Mouse (Mus musculus): Measurements from ENCODE around the gene Ppp1r14d.

Gene Ppp1r14d

DNA sequence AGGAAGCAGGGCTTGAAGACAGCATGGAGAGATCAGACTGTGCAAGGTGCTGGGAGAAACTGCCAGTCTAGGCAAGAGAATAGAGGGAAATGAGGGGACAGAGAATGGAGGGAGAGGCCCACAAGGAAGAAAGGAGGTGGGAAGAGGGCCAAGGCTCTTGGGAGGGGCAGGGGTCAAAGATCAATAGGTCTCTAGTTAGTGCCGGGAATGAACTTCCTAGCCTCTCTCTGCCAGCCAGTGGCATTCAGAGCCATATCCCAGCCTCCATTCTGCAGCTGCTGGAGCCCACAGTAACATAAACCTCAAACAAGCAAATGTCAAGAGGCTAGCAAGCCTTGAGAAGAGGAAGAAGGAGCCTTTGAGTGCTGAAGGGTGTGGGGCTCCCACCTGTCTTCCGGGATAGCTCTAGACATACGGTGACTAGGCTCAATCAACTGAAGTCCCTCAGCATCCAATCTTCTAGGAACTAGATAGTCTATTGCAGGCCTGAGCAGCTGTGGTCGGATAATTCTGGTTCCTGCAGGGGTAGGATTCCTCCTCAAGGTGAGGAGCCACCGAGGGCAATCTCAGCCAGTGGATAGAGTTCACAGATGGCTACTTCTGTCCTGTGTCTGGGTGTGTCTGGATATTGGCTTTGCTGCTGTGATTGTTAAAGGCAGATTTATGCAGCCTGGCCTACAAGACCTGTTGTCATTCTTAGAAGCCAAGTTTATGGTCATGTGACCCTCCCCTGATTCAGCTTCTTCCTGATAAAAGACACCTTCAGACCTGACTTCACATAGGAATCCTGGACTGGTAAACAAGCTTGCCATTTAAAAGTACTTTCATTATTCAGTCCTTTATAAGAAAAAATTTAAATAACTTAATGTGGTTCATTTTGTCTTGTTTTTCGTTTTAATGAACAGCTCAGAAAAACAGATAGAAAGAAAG lies at the start of gene Ppp1r14d:
Gene Ppp1r14d (minus strand): TSS at position 132 of the 930 bp plus-strand sequence.
- DNase-seq = no peak

DNA sequence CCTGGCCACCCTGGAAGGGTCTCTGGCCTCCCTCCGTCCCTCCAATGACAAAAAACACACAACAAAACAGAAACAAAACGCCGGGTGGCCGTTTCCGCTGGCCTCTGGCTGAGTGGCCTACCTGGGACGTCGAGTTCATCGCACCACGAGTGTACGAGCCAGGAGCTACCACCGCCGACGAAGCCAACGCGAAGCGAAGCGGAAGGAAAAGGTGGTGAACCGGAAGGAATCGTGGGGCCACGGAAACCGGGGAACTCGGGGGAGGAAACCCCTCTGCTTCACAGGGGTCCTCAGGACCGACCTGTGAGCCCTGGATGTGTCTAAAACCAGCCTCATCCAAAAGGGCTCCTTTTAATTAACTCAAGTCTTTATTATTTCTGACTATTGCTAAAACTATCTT lies 48.1 kb upstream of the Ppp1r14d start:
- no peak for DNase-seq

GRCm38 (mm10) chr2:119276926-119277325 lies 47.2 kb upstream of the Ppp1r14d start:
- DNase-seq = no peak

DNA sequence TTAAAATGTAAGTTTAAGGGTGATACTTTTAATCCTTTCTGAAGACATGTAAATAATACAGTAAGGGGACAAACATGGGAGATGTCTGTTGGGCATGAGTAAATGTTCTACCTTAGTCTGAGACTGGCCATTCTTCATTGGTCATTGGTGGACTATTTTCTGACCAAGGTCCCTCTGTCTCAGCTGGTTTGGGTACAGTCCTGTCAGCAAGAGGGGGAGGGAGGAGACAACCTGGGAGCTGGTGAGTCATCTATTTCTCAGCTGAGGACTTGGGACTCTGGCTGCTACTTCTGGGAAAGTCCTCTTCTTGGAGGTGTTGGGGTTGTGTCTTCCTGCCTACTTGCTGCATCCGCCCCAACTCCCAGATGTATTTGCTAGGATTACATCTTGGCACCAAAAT lies 44.4 kb upstream of the Ppp1r14d start:
- no peak for DNase-seq

GRCm38 (mm10) chr2:119270643-119271331 lies 41.1 kb upstream of the Ppp1r14d start, which contains the start of gene Rhov:
Gene Rhov (minus strand): TSS chr2:119271272.
- DNase-seq = peak; percentile 68

DNA sequence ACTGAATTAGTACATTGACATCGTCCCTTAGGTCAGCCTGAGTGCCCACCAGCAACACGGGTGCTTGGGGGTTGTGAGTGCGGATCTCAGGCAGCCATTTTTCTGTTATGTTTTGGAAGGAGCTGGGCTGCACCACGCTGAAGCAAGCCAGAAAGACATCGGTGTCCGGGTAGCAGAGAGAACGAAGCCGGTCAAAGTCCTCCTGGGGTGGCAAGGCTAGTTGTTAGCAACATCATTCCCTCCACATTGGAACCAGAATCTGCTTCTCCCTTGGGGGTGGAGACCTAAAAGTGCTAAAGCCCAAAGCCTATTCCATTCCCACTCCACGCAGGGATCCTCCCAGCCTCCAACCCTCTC lies 40.6 kb upstream of the Ppp1r14d start:
- no peak for DNase-seq

GRCm38 (mm10) chr2:119263813-119264212 lies 34.1 kb upstream of the Ppp1r14d start:
- no peak for DNase-seq

GRCm38 (mm10) chr2:119262978-119263377 lies 33.3 kb upstream of the Ppp1r14d start:
- peak; percentile 22 for DNase-seq

- DNase-seq = no peak
These were observed 31.6 kb upstream of the Ppp1r14d start for GRCm38 (mm10) chr2:119261326-119261725.

DNA sequence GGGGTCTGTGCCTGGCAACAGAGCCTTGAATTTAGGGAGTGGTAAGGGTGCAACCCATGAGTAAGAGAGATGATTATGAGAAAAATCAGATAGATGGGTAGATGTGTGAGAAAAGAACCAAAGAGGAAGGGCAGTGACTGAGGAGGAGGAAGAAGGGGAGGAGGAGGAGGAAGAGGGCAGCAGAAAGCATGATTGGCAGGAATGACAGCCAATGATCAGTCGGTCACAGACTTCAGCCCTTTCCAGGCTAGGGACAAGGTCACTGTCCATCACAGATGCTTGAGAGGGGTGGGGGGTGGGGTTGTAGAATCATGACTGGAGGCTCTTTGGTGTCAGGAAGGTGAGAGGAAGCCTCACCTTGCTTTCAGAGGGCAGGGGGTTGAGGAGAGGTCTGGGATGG lies 30.8 kb upstream of the Ppp1r14d start:
- DNase-seq = no peak

GRCm38 (mm10) chr2:119254976-119255375 lies 25.3 kb upstream of the Ppp1r14d start:
- DNase-seq = no peak

DNA sequence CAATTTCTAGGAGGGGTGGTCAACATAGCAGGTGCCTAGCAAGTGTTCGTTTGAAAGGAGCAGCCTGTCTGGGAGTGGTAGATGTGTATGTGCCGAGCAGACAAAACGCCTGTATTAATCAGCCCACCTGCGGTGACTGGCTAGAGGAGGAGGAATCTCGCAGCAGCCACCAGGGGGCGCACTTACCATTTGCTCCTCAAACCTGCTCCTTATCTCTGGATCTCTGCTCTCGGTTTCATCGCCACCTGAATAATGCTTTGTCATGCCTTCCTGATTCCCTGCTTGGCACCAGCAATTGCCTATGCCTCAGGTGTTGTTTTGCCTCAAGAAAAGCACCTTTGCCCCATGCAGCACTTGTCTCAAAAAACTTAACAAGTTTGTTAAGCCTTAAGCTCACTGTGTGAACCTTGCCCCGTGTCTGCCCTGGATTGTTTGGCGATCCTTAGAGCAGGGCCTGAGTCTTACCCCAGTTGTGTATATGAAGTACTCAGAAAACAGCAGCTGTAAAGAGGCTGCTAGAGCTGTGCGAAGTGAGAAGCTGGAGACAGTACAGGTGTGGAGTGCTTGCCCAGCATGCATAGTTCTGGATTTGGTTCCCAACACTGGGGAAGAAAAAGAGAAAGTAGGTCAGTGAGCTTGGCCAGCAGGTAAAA lies 21.2 kb upstream of the Ppp1r14d start:
- peak; percentile 85 for DNase-seq

DNA sequence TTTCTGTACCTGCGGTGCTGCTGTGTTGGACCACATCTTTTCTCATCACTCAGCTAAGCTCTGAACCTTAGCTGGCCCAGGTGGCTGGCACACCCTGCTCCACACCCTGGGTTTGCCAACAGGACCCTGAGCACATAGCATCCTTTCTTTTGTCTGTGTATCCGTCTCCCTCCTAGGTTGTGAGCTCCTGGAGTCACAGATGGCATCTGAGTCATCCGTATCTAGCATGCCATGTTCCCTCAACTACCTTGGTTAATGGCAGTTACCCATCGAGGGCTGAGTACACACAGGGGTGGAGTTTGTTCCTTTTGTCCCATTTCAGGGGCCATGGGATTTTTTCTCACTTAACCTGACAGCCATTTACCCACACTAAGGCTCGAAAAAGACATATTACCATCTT lies 20.7 kb upstream of the Ppp1r14d start:
- no peak for DNase-seq

GRCm38 (mm10) chr2:119249592-119250061 lies 19.9 kb upstream of the Ppp1r14d start:
- no peak for DNase-seq

DNA sequence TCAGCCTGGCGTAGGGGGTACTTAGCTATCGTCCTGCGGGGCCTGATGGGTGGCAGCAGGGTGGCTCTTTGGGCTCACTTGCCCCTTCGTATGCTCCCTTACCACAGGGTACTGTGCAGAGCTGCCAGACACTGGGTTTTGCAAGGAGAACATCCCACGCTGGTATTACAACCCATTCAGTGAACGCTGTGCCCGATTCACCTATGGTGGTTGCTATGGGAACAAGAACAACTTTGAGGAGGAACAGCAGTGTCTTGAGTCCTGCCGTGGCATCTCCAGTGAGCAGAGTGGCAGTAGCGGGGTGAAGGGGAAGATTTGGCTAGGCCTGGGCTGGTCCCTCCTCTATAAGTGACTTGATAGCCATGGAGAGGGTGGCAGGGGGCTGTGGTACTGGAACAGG lies 18.2 kb upstream of the Ppp1r14d start:
- no peak for DNase-seq

DNA sequence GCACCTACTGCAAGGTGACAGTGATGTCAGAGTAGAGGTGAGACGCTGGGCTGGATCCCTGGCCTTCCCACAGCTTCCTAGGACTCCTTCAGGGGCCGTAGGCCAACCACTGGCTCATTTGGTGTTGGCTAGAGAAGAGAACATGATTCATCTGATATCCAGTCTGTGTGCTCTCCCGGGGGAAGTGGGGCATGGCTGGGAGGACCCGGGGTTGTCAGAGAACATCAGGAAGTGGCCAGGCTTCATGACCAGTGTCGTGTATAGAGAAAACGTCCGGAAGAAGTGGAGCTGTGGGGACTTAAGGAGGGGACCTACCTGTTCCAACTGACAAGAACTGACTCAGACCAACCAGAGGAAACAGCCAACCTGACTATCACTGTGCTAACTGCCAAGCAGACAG lies 15.5 kb upstream of the Ppp1r14d start:
- no peak for DNase-seq

DNA sequence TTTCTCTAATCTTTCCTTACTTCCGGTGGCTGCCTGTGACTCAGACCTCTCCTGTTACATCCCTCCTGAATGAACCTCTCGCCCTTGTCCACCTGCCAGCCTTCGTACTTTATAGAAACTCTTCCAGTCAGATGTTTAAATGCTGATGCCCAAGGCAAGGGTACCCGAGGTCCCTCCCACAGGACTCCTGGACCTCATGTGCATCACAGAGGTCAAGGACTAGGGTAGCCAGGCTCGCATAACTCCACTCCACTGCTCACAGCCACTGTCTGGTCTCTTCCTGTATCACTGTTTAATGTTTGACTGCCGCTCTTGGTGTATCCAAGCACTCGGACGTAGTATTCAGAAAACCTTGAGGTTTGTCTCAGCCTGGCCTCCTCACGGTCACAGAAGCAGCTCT lies 12.8 kb upstream of the Ppp1r14d start:
- DNase-seq = no peak

- no peak for DNase-seq
These were observed 11.1 kb upstream of the Ppp1r14d start for GRCm38 (mm10) chr2:119240819-119241186.

GRCm38 (mm10) chr2:119240075-119240818 lies 10.5 kb upstream of the Ppp1r14d start:
- no peak for DNase-seq

DNA sequence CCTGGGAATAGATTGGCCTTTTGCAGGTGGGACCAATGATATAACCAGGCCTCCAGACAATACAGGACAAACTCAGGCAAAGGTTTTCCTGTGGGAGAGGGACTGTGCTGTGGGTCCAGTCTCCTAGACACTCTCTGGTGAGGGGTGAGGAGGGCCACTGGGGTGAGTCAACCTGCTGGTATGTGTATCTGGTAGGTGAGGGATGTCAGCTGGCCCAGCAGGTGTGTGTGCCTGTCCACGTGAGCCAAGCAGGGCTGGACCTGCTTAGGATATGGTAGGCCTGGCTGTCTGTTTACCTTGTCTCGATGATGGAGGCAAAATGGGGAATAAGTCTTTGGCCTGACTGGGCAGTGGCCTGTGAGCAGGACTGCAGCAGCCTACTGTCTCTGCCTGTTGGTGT lies 9.0 kb upstream of the Ppp1r14d start:
- DNase-seq = no peak

DNA sequence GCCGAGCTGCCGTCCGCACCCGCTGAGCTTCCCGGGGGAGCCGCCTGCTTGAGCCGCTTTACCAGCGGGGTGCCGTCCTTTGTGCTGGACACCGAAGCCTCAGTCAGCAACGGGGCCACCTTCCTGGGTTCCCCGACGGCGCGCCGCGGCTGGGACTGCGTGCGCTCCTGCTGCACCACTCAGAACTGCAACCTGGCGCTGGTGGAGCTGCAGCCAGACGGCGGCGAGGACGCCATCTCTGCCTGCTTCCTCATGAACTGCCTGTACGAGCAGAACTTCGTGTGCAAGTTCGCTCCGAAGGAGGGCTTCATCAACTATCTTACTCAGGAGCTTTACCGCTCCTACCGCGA lies 8.1 kb upstream of the Ppp1r14d start:
- no peak for DNase-seq

DNA sequence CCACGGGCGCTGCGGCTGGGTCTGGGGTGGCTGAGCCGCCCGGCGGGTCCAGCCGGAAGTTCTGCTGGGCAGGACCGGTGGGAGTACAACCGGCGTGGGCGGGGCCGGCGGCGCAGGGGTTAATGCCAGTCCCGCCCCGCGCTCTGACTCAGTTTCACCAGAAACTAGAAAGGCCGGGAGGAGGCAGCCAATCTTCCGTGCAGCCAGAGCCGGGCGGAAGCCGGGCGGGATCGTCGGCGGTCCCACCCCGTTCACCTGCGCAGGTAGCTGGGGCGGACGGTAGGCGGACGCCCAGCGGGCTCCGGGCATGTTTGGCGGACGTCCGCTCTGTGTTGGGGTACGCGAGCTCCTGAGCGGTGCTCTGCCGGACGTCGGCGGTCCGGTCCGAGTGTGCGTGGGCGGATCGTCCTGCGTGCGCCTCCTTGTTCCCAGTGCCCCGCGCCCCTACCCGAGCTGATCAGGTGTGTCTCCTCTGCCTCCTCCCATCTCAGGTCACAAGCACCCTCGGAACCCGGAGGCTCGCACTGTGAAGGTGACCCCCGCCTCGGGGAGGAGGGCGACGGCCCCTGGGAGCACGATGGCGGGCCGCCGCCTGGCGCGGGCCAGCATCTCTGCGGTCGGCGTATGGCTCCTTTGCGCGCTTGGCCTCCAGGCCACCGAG lies 7.6 kb upstream of the Ppp1r14d start, which contains the start of gene Spint1:
Gene Spint1 (plus strand): TSS at position 153 of the 661 bp plus-strand sequence.
- peak; percentile 9 for DNase-seq
